Mouse (Mus musculus) T-helper 17 cell (primary cell): Measurements from ENCODE around the gene Gm20605.

Experiments used
- in situ Hi-C, 2 experiments: fragments of 300-600 bp; cut with MboI, MseI; formaldehyde crosslinking; loops; 1 replicate in 1 of 2; 2 replicates in 1 of 2; pipeline ENCODE4 v1.15.1; 2025; ENCODE audit warnings: high pct_unique_total_duplicates in 2 of 2

Gene Gm20605

DNA sequence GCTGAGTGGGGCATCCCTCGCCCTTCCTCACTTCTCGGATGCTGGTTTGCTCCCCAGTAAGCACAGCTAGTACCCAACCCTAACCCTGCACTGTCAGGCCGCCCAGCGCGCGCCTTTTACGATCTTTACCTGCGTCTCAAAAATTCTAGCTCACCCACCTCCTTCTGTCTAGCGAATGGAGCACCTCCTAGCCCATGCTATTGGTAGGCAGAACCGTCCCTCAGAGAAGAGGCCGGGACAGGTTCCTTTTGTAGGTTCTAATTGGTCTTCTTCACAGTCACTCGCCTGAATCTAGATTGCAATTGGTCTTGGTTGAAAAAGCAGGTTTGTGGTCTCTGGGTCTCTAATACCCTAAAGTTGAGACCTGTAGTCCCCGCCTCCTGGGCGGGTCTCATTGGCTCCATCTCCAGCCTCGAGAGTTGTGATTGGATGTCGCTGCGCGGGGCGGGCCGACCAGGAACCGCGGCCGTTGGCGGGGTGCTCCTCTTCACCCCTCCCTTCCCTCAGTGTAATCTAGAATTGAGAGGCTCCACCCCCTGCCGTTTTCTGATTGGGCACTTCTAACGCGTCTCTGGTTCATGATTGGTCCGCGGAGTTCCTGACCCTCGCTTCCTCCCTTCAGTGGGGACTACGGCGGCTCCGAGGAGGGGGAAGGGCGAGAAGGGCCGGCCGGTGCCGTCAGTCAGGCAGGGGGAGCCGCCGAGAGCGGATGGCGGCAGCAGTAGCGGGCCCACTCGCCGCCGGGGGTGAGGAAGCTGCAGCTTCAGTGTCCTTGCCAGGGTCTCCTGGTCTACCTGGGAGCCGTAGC lies at the start of gene Gm20605, which contains the start of the genes Fbxo24 and Lrch4:
TSS of gene Gm20605 (plus strand) at position 678 of the 808 bp plus-strand sequence.
TSS of gene Fbxo24 (minus strand) at position 505 of the 808 bp plus-strand sequence.
TSS of gene Lrch4 (plus strand) at position 624 of the 808 bp plus-strand sequence.
- in situ Hi-C loops = no loop called here

- in situ Hi-C loops = no loop called here
Observed at GRCm38 (mm10) chr5:137580246-137580645, 48.7 kb upstream of the Gm20605 start.

GRCm38 (mm10) chr5:137582702-137583101 lies 46.3 kb upstream of the Gm20605 start:
- in situ Hi-C loops = no loop called here

- in situ Hi-C loops = no loop called here
Observed at GRCm38 (mm10) chr5:137583670-137584169, 45.3 kb upstream of the Gm20605 start.

DNA sequence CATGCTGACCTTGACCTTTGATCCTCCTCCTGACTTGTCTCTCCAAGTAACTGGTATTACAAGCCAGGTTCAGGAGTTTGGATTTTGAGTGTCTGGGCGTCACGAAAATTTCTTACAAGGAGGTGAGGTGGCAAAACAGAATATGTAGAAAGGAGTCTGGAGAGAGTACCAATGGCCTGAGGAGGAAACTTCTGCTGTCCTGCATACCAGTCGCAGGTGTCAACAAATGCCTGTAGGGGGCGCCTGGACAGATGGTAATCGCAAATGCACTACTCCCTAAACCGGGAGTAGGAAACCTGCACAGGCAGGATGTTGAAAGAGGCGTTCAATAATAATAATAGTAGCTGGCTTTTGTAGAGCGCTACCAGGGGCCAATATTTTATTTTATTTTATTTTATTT lies 44.0 kb upstream of the Gm20605 start:
- in situ Hi-C loops = no loop called here

GRCm38 (mm10) chr5:137590507-137590906 lies 38.5 kb upstream of the Gm20605 start:
- in situ Hi-C loops = no loop called here

DNA sequence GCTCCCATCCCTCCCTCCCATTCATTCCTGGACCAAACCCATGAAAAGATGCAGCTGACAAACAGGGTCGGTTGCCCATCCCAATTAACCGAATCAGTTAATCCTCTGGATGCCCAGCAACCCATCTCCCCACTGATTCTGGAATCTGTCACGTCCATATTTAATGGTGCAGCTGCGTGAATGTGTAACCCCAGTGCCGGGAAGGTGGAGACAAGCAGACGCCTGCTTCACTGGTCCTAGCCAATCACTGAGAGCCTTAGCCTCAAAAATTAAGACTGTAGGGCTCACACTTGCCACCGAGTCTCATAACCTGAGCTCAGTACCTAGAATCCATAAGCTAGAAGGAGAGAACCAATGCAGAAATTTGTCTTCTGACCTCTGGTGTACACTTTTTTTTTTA lies 33.1 kb upstream of the Gm20605 start:
- in situ Hi-C loops = no loop called here

DNA sequence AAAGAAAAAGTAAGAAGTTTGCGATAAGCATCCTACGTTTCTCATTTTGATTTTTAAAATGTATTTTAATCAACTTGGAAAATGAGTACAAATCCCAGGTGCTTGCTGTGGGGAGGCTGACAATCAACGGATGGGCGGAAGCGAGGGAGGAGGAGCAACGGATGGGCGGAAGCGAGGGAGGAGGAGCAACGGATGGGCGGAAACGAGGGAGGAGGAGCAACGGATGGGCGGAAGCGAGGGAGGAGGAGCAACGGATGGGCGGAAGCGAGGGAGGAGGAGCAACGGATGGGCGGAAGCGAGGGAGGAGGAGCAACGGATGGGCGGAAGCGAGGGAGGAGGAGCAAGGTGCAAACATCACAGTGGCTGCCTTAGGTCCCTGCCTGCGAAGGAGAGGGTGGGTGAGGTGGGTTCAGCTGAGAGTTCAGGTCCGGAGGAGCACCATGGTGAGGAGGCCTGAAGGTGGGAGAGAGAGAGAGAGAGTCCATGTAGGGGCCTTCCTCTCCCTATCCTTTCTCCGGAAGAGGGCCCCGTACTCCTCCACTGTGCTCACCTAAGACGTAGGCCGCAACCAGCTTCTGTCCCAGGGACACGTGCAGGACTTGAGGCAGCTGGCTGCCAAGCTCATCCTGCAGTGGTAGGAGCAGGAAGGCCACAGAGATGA lies 32.2 kb upstream of the Gm20605 start:
- in situ Hi-C loops = no loop called here

- in situ Hi-C loops = no loop called here
Observed at GRCm38 (mm10) chr5:137597625-137598024, 31.4 kb upstream of the Gm20605 start.

DNA sequence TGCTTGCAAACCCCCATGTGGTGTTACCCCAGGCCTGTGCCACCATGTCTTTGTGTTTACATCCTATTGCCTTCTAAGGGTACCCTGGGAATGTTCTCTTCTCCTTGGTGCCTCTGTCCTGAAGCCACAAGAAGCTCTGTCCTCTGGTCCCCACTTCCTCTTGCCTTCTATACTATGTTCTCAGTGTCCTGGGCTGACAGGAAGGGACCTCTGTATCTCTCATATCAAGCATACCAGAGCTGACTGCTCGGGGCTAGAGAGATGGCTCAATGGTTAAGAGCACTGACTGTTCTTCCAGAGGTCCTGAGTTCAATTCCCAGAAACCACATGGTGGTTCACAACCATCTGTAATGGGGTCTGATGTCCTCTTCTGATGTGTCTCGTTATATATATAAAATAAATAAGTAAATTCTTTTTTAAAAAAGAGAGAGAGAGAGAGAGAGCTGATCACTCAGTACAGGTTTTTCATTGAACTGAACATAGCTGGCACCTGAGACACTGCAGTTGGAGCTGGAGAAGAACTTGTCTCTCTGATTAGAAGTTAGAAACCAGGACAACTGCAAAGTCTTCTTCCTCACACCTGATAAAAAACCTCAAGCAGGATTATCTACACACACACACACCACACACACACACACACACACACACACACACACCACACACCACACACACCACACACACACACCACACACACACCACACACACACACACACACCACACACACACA lies 30.7 kb upstream of the Gm20605 start:
- in situ Hi-C loops = no loop called here

- in situ Hi-C loops = no loop called here
Observed at GRCm38 (mm10) chr5:137599600-137599999, 29.4 kb upstream of the Gm20605 start.

DNA sequence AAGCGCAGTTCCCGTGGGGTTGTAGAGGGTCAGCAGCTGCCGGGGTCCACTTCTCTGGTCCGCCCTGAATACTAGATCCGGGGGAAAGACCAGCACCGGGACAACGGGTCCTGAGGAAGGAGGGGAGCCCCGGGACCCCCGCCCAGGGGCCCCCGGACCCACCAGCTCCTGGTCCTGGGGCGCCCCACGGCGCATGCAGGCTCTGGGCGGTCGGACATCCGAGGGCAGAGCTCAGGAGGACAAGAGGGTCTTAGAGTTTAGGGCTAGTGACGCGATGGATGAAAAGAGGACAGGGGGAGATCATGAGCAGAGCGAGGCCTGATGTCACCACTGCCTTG lies 28.7 kb upstream of the Gm20605 start:
- in situ Hi-C loops = loop anchor here in 1 of 2 experiments (10.0 kb wide), 1 partner anchor 565 kb away; the partner anchor contains the start of gene Cops6

DNA sequence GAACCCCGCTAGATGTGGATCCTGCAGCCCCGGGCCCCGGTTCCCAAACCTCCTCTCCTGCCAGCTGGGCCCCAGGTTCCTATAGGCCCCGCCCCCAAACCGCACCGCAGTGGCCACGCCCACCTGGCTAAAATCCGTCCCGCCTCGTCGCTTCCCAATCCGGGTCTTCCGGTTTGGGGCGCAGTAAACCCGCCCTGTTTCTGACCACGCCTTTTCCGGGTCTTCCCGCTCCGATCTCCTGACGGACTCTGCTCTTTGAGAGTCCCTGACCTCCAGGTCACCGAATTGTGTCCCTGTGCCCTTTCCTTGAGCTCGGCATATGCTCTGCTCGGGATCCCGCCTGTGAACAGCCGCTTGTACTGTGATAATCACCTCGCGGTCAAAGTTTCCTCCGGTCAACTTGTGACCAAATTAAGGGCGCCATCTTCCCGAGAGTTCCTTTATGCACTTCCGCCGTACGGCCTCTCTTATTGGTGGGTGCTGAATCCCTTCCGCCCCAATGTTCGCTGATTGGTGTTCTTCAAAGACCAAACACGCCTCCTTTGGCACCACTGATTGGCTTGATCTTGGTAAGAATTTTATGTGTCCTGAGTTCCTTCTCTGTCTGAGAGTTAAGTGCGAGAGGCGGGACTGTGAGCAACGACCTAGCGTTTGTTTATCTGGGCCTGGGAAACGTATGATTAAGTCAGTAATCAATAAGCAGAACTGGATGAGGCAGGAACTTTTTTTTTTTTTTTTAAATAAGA lies 28.2 kb upstream of the Gm20605 start, which contains the start of gene Mospd3:
TSS of gene Mospd3 (minus strand) at position 440 of the 746 bp plus-strand sequence.
- in situ Hi-C loops = loop anchor here in 1 of 2 experiments (10.0 kb wide), 1 partner anchor 564 kb away; the partner anchor contains the start of gene Cops6

- in situ Hi-C loops = loop anchor here in 1 of 2 experiments (10.0 kb wide), 1 partner anchor 563 kb away; the partner anchor contains the start of gene Cops6
Observed at GRCm38 (mm10) chr5:137601365-137601729, 27.6 kb upstream of the Gm20605 start.

- in situ Hi-C loops = loop anchor here in 1 of 2 experiments (10.0 kb wide), 1 partner anchor 557 kb away; the partner anchor contains the start of gene Cops6
Observed at GRCm38 (mm10) chr5:137607860-137608653, 20.9 kb upstream of the Gm20605 start.

GRCm38 (mm10) chr5:137608654-137609190 lies 20.3 kb upstream of the Gm20605 start:
- in situ Hi-C loops = loop anchor here in 1 of 2 experiments (10.0 kb wide), 1 partner anchor 556 kb away; the partner anchor contains the start of gene Cops6

GRCm38 (mm10) chr5:137609292-137609691 lies 19.7 kb upstream of the Gm20605 start:
- in situ Hi-C loops = loop anchor here in 1 of 2 experiments (10.0 kb wide), 1 partner anchor 556 kb away; the partner anchor contains the start of gene Cops6

- in situ Hi-C loops = no loop called here
Observed at GRCm38 (mm10) chr5:137610056-137610455, 18.9 kb upstream of the Gm20605 start.

GRCm38 (mm10) chr5:137610548-137611244 lies 18.3 kb upstream of the Gm20605 start:
- in situ Hi-C loops = no loop called here
